Mouse (Mus musculus) bone marrow macrophage, adult 2 months (primary cell): ENCODE measurements around the gene Erc1.

Source experiments
- CTCF ChIP-seq: IDR thresholded peaks from 2 replicates; pipeline ENCODE4 v1.5.1; 2012; ENCODE audit warnings: low read depth, mild to moderate bottlenecking, low read length, moderate library complexity
- POLR2A ChIP-seq: IDR thresholded peaks from 2 replicates; pipeline ENCODE4 v1.6.1; 2012; ENCODE audit warnings: mild to moderate bottlenecking, low read depth, low read length, borderline replicate concordance

DNA sequence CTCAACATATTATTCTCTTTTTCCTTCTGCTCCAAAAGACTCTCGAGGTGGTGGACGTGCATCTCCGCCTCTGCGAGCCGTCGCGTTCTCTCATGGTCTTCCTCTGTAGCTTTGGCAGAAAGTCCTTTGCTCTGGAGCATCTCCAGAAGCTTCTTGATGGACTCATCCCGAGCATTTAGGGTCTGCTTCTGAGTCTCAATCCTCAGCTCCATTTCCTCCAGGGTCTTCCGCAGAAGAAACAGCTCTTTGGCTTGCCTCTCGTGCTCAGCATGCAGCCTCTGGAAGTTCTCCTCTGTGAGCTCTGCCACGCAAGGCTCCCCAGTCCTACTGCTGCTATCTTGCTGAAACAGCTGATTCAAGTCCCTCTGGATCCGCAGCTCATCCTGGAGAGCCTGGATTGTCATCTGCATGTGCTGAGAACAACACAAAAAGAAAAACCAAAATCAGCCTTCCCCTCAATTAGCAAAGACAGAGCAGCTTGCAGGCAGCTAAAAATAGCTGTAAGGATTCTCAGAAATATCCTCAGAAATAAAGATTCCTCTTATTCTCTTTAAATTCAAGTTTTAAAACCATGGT, 51.0 kb downstream of the Erc1 start:
- TF ChIP-seq POLR2A = no peak
- no peak for TF ChIP-seq CTCF
